In genomic region chr1:168163521-168164233, GRCm38 (mm10) we compare ENCODE assay signal across 11 mouse cellular contexts.
A peak's percentile ranks its signal among the peaks of the same experiment; 100 is the strongest.
DNase-seq lines count a peak whose midpoint lies in the region; ATAC-seq lines count a peak whose summit lies in the region.
"Had no signal": no experiment of that assay in that cellular context is flagged by ENCODE, and none has a peak within 500 bp of the region (broad histone marks: within the 10 kb centered on the region; RNA-seq: fewer than 3 reads in every experiment).

No protein-coding gene starts in this region.

- intact Hi-C loops in heart, postnatal 25 days (cut with DNase I): no loop called here

- peaks cover 36% of the 10 kb centered on the region for H3K4me1 ChIP-seq in hindbrain, embryonic 13.5 days (replicated peaks)
- peaks cover 22% of the 10 kb centered on the region for H3K4me1 ChIP-seq in midbrain, embryonic 12.5 days
- H3K4me1 ChIP-seq: megakaryocyte, embryonic 14.5 days had no signal

- peak overlapping the region; percentile 87 for H3K27ac ChIP-seq in hindbrain, embryonic 13.5 days
- peak overlapping the region; percentile 73 for H3K27ac ChIP-seq in midbrain, embryonic 12.5 days (replicated peaks)

- H3K27me3 ChIP-seq in hindbrain, embryonic 13.5 days: no peaks in the 10 kb centered on the region
- H3K27me3 ChIP-seq in midbrain, embryonic 12.5 days: no peaks in the 10 kb centered on the region
- H3K27me3 ChIP-seq: megakaryocyte, embryonic 14.5 days had no signal

- peak; percentile 54 for ATAC-seq in hindbrain, embryonic 13.5 days (ENCODE audit: low FRiP score)
- peak; percentile 52; the same call in 1 of the 2 replicates for ATAC-seq in midbrain, embryonic 12.5 days (ENCODE audit: low FRiP score, low read depth)

- peak overlapping the region; percentile 23 for H3K4me3 ChIP-seq in hindbrain, embryonic 13.5 days
- no peak overlapping the region for H3K4me3 ChIP-seq in midbrain, embryonic 12.5 days
- H3K4me3 ChIP-seq: megakaryocyte, embryonic 14.5 days had no signal

- WGBS in hindbrain, embryonic 13.5 days: 27% methylated on average over 23 of the region's 23 CpGs
- 46% methylated on average over 23 of the region's 23 CpGs for WGBS in midbrain, embryonic 12.5 days

- peaks cover 3% of the 10 kb centered on the region for H3K36me3 ChIP-seq in hindbrain, embryonic 13.5 days
- peaks cover 17% of the 10 kb centered on the region for H3K36me3 ChIP-seq in midbrain, embryonic 12.5 days

- H3K4me2 ChIP-seq in hindbrain, embryonic 13.5 days: peak overlapping the region; percentile 51
- peak overlapping the region; percentile 18 for H3K4me2 ChIP-seq in midbrain, embryonic 12.5 days (replicated peaks)

- H3K9me3 ChIP-seq in hindbrain, embryonic 13.5 days: no peaks in the 10 kb centered on the region
- no peaks in the 10 kb centered on the region for H3K9me3 ChIP-seq in midbrain, embryonic 12.5 days
- H3K9me3 ChIP-seq: megakaryocyte, embryonic 14.5 days had no signal

- peak; percentile 31 for DNase-seq in retina, postnatal 1 day
- DNase-seq in retina, embryonic 14.5 days (ENCODE audit: low spot score): no peak
- no peak for DNase-seq in layer of hippocampus, adult 8-10 months (ENCODE audit: low spot score in 2 of 2)
- no peak for DNase-seq in heart, postnatal 25 days (ENCODE audit: low spot score)
- no peak for DNase-seq in heart, adult 11 months
- DNase-seq: cerebellum, adult 11-12 months; left cerebral cortex, postnatal 4 days; thymus, adult 2 months had no signal

- H3K9ac ChIP-seq in hindbrain, embryonic 13.5 days: peak overlapping the region; percentile 63
- no peak overlapping the region for H3K9ac ChIP-seq in midbrain, embryonic 12.5 days (replicated peaks)
